Mouse (Mus musculus) limb, embryonic 14.5 days (tissue): ENCODE measurements around the gene Slc27a4. TPM values are rescaled to one million over a fixed set of nuclear protein-coding genes. Genes with fewer than 3 reads are reported as not detected.
A peak's percentile ranks its signal among the peaks of the same experiment; 100 is the strongest.

Experiments
- ATAC-seq: fragments of 200-750 bp; cut with Nextera tagmentation; 2 replicates; pipeline ENCODE4 v1.8.0; 2017; ENCODE audit warnings: low read depth, moderate number of reproducible peaks, moderate TSS enrichment; ENCODE audit not compliant: low FRiP score
- DNase-seq: peaks from one replicate; pipeline ENCODE4 v3.0.0-alpha.2; 2015; ENCODE audit warnings: low spot score
- H3K27ac ChIP-seq: fragments of 300-500 bp; sonication (generic); replicated peaks from 2 replicates; pipeline ENCODE4 v1.5.1; 2014; ENCODE audit warnings: low read depth, mild to moderate bottlenecking, low read length, moderate library complexity, mixed read lengths
- H3K27me3 ChIP-seq: fragments of 300-500 bp; sonication (generic); 2 replicates; pipeline ENCODE4 v1.6.1; 2014; ENCODE audit warnings: low read length, mixed read lengths; ENCODE audit not compliant: control insufficient read depth, insufficient read depth
- H3K36me3 ChIP-seq: fragments of 300-500 bp; sonication (generic); 2 replicates; pipeline ENCODE4 v1.6.1; 2014; ENCODE audit warnings: mild to moderate bottlenecking, low read length, moderate library complexity, mixed read lengths; ENCODE audit not compliant: control insufficient read depth, insufficient read depth
- H3K4me1 ChIP-seq: fragments of 300-500 bp; sonication (generic); 2 replicates; pipeline ENCODE4 v1.6.1; 2014; ENCODE audit warnings: antibody characterized with exemption, low read length, mixed read lengths; ENCODE audit not compliant: control insufficient read depth, insufficient read depth
- H3K4me2 ChIP-seq: fragments of 300-500 bp; sonication (generic); replicated peaks from 2 replicates; pipeline ENCODE4 v1.6.1; 2014; ENCODE audit warnings: low read depth, mild to moderate bottlenecking, low read length, moderate library complexity; ENCODE audit not compliant: severe bottlenecking
- H3K4me3 ChIP-seq: fragments of 300-500 bp; sonication (generic); replicated peaks from 2 replicates; pipeline ENCODE4 v1.5.1; 2014; ENCODE audit warnings: low read length
- H3K9ac ChIP-seq: fragments of 300-500 bp; sonication (generic); 2 replicates; pipeline ENCODE4 v1.6.1; 2014; ENCODE audit warnings: mild to moderate bottlenecking, low read depth, low read length, moderate library complexity; ENCODE audit not compliant: severe bottlenecking
- H3K9me3 ChIP-seq: fragments of 300-500 bp; sonication (generic); 2 replicates; pipeline ENCODE4 v1.6.1; 2016; ENCODE audit warnings: low read length; ENCODE audit not compliant: control insufficient read depth
- POLR2A ChIP-seq: fragments of 200-500 bp; IDR thresholded peaks from 2 replicates; pipeline ENCODE4 v1.8.0; 2012; ENCODE audit warnings: inconsistent platforms, mild to moderate bottlenecking, moderate library complexity, borderline replicate concordance; ENCODE audit not compliant: insufficient read depth, insufficient read length; ENCODE audit errors: extremely low read depth
- WGBS: fragments of 180-500 bp; shearing (Covaris S2); extraction: QIAGEN DNeasy Blood & Tissue Kit; methylation state at CpG from one replicate; pipeline ENCODE4 v1.1.7; 2014; 5-methylcytosine and 5-hydroxymethylcytosine counted together
- polyA plus RNA-seq, 2 experiments: library from polyadenylated mRNA; depleted of rRNA in 1 of 2; stranded (reverse) in 1 of 2; unstranded in 1 of 2; fragments of >200 nt; fragmentation: Nextera tagmentation in 1 of 2; extraction: Ambion mirVana in 1 of 2; gene quantifications; 2 replicates each; pipeline versions ENCODE4 v1.2.1 to v1.2.3; 2012 to 2014

The Slc27a4 gene
- polyA plus RNA-seq, 2 experiments: 17.1 to 24.0 TPM

DNA sequence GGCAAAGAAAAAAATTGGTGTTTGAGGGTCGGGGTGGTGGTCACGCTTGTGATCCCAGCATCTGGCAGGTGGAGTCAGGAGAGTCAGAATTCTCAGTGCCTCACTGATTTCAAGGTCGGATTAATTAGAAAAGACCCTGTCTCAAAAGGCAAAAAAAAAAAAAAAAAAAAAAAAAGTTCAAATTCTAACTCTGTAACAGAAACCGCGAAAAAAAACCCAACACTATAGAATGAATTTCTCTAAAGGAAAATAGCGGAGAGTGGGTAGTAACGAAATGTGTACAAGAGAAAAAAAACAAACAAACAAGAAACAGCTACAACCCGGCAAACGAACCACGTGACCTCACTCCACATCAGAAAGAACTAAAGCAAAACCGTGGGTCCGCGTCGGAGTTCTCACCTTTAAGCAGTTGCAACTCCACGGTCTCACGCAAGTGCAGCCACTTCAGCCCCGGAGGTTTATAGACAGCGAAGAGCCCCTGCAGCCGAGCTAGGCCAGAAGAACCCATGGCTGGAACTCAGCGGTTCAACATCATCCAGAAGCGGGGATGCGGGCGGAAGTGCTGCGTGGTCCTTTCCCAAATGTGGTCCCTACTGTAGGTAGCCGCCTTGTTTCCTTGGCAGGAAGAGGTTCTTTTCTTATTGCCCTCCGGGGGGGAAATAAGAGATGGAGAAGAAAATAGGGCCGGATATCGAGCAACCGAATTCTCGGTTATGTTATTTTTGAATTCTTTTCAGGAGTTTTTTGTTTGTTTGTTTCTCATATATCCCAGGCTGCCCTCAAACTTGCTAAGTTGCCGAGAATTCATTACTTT, 15.1 kb upstream of the Slc27a4 start, which contains the start of gene Coq4:
Gene Coq4 (plus strand): TSS at position 390 of the 814 bp plus-strand sequence.
- H3K4me3 ChIP-seq: peak within 1 kb of the TSS; percentile 77
- peaks cover 11% of the 10 kb centered on the region for H3K4me1 ChIP-seq
- peak within 1 kb of the TSS; percentile 53; the same call in 1 of the 2 replicates for H3K27ac ChIP-seq
- peak within 1 kb of the TSS; percentile 70 for H3K9ac ChIP-seq
- H3K4me2 ChIP-seq: peak within 1 kb of the TSS; percentile 81
- ATAC-seq (peak; percentile 87), DNase-seq (peak; percentile 94)
- H3K27me3 ChIP-seq: no peaks in the 10 kb centered on the region
- H3K9me3 ChIP-seq: no peaks in the 10 kb centered on the region
- TF ChIP-seq POLR2A: no peak
- 1% methylated on average over 31 of the region's 31 CpGs for WGBS
- H3K36me3 ChIP-seq: peaks cover 56% of the 10 kb centered on the region

GRCm38 (mm10) chr2:29787937-29788681, 14.3 kb upstream of the Slc27a4 start, which contains the start of gene Trub2:
Trub2 (minus strand) TSS chr2:29788502.
- under 1% methylated on average over 45 of the region's 45 CpGs for WGBS
- TF ChIP-seq POLR2A: 0 out of 2 replicates have a peak, but pooled peaks have one; percentile 48
- Histone ChIP-seq H3K4me3 (peak within 1 kb of the TSS; percentile 77), H3K9me3 (no peaks in the 10 kb centered on the region), H3K27ac (peak within 1 kb of the TSS; percentile 53; the same call in 1 of the 2 replicates), H3K27me3 (no peaks in the 10 kb centered on the region), H3K4me2 (peak within 1 kb of the TSS; percentile 81), H3K36me3 (peaks cover 52% of the 10 kb centered on the region), H3K4me1 (peaks cover 11% of the 10 kb centered on the region), H3K9ac (peak within 1 kb of the TSS; percentile 70)
- peak; percentile 88 for DNase-seq
- peak; percentile 90 for ATAC-seq

GRCm38 (mm10) chr2:29792772-29793487, 9.5 kb upstream of the Slc27a4 start:
- WGBS: 96% methylated on average over 2 of the region's 2 CpGs

DNA sequence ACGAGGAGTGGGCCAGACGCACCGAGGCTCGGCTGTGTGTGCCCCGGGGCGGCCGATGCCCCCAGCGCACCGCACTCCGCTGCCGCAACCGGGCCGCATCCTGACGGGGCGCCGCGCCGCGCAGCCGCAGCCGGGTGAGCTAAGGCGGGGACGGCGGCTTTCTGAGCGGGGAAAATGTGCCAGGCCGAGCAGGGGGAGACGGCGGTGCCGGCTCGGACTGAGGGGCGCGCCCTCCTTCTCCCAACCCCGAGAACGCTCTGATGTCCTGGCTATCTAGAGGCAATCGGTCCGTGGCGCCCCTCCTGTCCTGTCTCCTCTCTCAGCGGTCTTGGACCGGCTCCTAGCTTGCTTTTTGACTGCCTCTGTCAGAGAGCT, 380 bp downstream of the Slc27a4 start:
- ATAC-seq: peak; percentile 74
- H3K4me3 ChIP-seq: peak overlapping the region; percentile 80
- no peaks in the 10 kb centered on the region for H3K9me3 ChIP-seq
- H3K27me3 ChIP-seq: no peaks in the 10 kb centered on the region
- H3K4me2 ChIP-seq: peak overlapping the region; percentile 77
- peak overlapping the region; percentile 65 for H3K27ac ChIP-seq
- peaks cover 12% of the 10 kb centered on the region for H3K4me1 ChIP-seq
- H3K9ac ChIP-seq: peak overlapping the region; percentile 75
- WGBS: 0% methylated on average over 31 of the region's 39 CpGs
- no peak for DNase-seq
- peaks cover 29% of the 10 kb centered on the region for H3K36me3 ChIP-seq
- TF ChIP-seq POLR2A: 0 out of 2 replicates have a peak, but pooled peaks have one; percentile 2

More at GRCm38 (mm10) chr2:29792772-29793487, 9.5 kb upstream of the Slc27a4 start:
- no peak overlapping the region for H3K27ac ChIP-seq
- no peaks in the 10 kb centered on the region for H3K27me3 ChIP-seq
- no peak overlapping the region for H3K9ac ChIP-seq
- peaks cover 46% of the 10 kb centered on the region for H3K36me3 ChIP-seq
- no peak for TF ChIP-seq POLR2A
- DNase-seq (no peak), ATAC-seq (no peak)
- H3K4me2 ChIP-seq: no peak overlapping the region
- no peak overlapping the region for H3K4me3 ChIP-seq
- no peaks in the 10 kb centered on the region for H3K9me3 ChIP-seq
- H3K4me1 ChIP-seq: peaks cover 5% of the 10 kb centered on the region; the same call in 1 of the 2 replicates
